Mouse (Mus musculus): ENCODE data around the gene Rbl1. TPM values are rescaled to one million over a fixed set of nuclear protein-coding genes. Genes with fewer than 3 reads are reported as not detected.
A peak's percentile ranks its signal among the peaks of the same experiment; 100 is the strongest.
"Not testable (repeated sequence)": the region's sequence is repeated elsewhere in the genome, so short reads cannot be mapped to it uniquely, and the experiment has no call there.

Gene Rbl1
- polyA plus RNA-seq (2014; fragmentation: Nextera tagmentation; extraction: Ambion mirVana) = 5.7 and 6.2 TPM in 2 replicates

DNA sequence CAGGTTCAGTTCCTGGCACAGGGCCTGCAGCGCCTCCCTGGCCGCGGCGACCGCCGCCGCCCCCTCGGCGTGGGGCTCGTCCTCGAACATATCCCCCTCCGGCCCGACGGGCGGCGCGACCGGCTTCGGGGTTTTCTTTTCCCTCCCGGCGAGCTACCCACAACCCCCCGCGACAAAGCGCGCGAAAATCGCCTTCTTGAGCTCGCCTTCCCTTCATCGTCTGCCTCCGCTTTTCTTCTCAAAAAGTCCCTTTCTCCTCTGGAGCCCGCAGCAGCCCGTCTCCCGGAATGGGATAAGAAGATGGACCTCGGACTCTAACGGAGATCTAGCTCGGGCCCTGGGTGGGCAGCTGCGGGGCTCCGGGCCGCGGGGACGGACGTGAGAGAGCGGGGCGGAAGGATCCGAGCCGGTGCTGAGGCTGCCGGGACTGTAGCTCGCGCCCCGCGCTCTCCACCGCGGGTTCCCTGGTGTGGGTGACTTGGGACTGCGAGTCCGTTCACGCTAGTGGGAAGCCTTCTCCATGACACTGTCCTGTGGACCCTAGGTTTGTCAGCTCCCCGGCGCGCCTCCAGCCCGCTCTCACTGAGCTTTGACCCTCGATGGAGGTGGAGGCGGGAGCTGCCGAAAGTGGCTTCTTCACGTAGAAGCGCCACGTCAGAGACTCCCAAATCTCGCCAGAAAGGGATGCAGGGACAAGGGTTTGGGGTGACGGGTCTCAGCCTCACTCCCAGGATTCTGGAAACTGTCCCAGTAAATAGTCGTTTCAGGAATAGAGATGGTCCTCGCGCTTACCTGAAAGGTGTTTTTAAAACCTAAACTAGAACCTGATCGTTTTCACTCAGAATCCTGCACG is at the start of gene Rbl1:
Rbl1 (minus strand) TSS at position 169 of the 853 bp plus-strand sequence.
- WGBS = 2% methylated on average over 68 of the region's 73 CpGs
- H3K27me3 ChIP-seq (ENCODE audit: control insufficient read depth, insufficient read depth, low read length) = no peaks in the 10 kb centered on the region
- H3K4me2 ChIP-seq (ENCODE audit: low read depth, low read length) = peak within 1 kb of the TSS; percentile 79
- peak; percentile 91 for ATAC-seq (ENCODE audit: low read depth)
- H3K9ac ChIP-seq (replicated peaks; ENCODE audit: low read depth, low read length) = peak within 1 kb of the TSS; percentile 88
- H3K4me1 ChIP-seq (ENCODE audit: control insufficient read depth, insufficient read depth, low read length) = peaks cover 2% of the 10 kb centered on the region; the same call in 1 of the 2 replicates
- no peaks in the 10 kb centered on the region for H3K36me3 ChIP-seq (ENCODE audit: control insufficient read depth, insufficient read depth, low read length)
- no peaks in the 10 kb centered on the region for H3K9me3 ChIP-seq (ENCODE audit: control insufficient read depth, low read length)
- H3K4me3 ChIP-seq (ENCODE audit: low read depth, low read length) = peak within 1 kb of the TSS; percentile 80
- peak within 1 kb of the TSS; percentile 96 for H3K27ac ChIP-seq (ENCODE audit: low read depth, low read length)

DNA sequence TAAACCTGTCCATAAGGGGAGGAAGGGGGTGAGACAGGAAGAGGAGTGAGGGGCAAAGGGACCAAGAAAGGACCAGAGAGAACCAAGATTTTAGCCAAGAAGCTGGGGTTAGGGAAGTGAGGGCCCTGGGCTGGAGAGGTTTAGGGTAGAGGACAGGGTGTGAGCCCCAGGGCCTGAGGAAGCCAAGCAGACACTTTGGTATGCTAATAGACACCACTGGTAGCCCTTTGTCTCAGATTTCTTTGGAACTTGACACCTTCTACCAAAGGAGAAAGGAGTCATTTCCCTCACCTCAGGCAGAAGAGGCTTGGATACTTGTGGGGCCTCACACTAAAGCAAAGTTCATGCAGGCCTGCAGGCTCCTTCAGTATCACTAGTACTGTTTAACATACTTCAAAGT is 43.8 kb upstream of the Rbl1 start:
- no peaks in the 10 kb centered on the region for H3K27me3 ChIP-seq (ENCODE audit: control insufficient read depth, insufficient read depth, low read length)
- no peak for ATAC-seq (ENCODE audit: low read depth)

DNA sequence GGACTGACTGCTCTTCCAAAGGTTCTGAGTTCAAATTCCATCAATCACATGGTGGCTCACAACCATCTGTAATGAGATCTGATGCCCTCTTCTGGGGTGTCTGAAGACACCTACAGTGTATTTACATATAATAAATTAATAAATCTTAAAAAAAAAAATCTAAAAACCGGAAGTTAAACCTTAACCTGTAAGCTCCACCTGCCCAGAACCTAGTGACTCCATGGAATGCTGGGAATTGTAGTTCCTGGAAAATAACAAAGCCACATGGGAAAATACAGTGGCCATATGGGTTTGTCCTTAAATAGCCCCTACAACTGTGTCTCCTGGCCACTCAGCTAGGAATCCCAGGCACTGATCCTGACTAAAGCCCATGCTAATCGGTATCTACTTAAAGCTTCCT is 41.3 kb upstream of the Rbl1 start:
- Histone ChIP-seq H3K4me2 (ENCODE audit: low read depth, low read length) (no peak overlapping the region), H3K9me3 (ENCODE audit: control insufficient read depth, low read length) (no peaks in the 10 kb centered on the region), H3K27me3 (ENCODE audit: control insufficient read depth, insufficient read depth, low read length) (no peaks in the 10 kb centered on the region), H3K36me3 (ENCODE audit: control insufficient read depth, insufficient read depth, low read length) (no peaks in the 10 kb centered on the region), H3K9ac (replicated peaks; ENCODE audit: low read depth, low read length) (no peak overlapping the region), H3K27ac (ENCODE audit: low read depth, low read length) (no peak overlapping the region), H3K4me1 (ENCODE audit: control insufficient read depth, insufficient read depth, low read length) (no peaks in the 10 kb centered on the region), H3K4me3 (ENCODE audit: low read depth, low read length) (no peak overlapping the region)
- no peak for ATAC-seq (ENCODE audit: low read depth)
- 82% methylated on average over 2 of the region's 2 CpGs for WGBS

More for the DNA sequence above, 43.8 kb upstream of the Rbl1 start:
- no peak overlapping the region for H3K4me3 ChIP-seq (ENCODE audit: low read depth, low read length)
- no peak overlapping the region for H3K4me2 ChIP-seq (ENCODE audit: low read depth, low read length)
- no peaks in the 10 kb centered on the region for H3K36me3 ChIP-seq (ENCODE audit: control insufficient read depth, insufficient read depth, low read length)
- H3K4me1 ChIP-seq (ENCODE audit: control insufficient read depth, insufficient read depth, low read length) = no peaks in the 10 kb centered on the region
- H3K27ac ChIP-seq (ENCODE audit: low read depth, low read length) = no peak overlapping the region
- H3K9ac ChIP-seq (replicated peaks; ENCODE audit: low read depth, low read length) = no peak overlapping the region
- H3K9me3 ChIP-seq (ENCODE audit: control insufficient read depth, low read length) = no peaks in the 10 kb centered on the region

DNA sequence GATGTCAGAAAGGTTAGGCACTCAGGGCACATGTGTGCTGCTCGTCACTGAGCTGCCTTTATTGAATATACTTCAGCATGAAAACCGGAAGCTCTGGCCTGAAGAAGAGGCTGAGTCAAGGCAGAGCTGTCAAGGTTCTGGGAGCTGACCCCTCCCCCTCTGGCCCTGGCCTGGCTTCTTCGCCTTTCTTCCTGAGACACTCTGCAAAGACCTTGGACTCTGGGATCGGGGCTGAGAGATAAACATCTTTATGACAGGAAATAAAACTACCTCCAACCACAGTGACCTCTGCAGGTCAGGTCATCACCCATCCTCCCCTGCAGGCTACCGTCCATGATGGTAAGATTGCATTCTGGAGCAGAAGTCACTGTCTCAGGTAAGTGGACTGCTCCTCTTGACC is 40.7 kb upstream of the Rbl1 start:
- Histone ChIP-seq H3K9me3 (ENCODE audit: control insufficient read depth, low read length) (no peaks in the 10 kb centered on the region), H3K27ac (ENCODE audit: low read depth, low read length) (no peak overlapping the region), H3K36me3 (ENCODE audit: control insufficient read depth, insufficient read depth, low read length) (no peaks in the 10 kb centered on the region), H3K4me1 (ENCODE audit: control insufficient read depth, insufficient read depth, low read length) (no peaks in the 10 kb centered on the region), H3K9ac (replicated peaks; ENCODE audit: low read depth, low read length) (no peak overlapping the region), H3K4me3 (ENCODE audit: low read depth, low read length) (no peak overlapping the region), H3K27me3 (ENCODE audit: control insufficient read depth, insufficient read depth, low read length) (no peaks in the 10 kb centered on the region), H3K4me2 (ENCODE audit: low read depth, low read length) (no peak overlapping the region)
- 50% methylated on average over 5 of the region's 5 CpGs for WGBS
- ATAC-seq (ENCODE audit: low read depth) = no peak

DNA sequence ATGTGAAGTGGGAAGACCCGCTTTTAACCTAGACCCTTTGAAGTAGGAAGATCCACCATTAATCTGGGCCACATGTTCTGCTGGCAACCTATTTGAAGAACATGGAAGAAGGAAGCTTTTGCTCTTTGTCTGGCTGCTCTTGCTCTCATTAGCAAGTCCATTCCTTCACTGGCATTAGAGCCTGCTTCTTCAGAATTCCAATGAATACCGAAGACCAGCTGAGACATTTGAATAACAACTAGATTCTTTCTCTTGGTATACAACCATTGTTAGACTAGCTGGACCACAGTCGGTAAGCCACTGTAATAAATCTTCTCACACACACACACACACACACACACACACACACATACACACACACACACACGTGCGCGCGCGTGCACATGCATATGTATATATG is 31.6 kb upstream of the Rbl1 start:
- Histone ChIP-seq H3K4me3 (ENCODE audit: low read depth, low read length) (no peak overlapping the region), H3K36me3 (ENCODE audit: control insufficient read depth, insufficient read depth, low read length) (no peaks in the 10 kb centered on the region), H3K4me1 (ENCODE audit: control insufficient read depth, insufficient read depth, low read length) (no peaks in the 10 kb centered on the region), H3K9ac (replicated peaks; ENCODE audit: low read depth, low read length) (no peak overlapping the region), H3K27ac (ENCODE audit: low read depth, low read length) (no peak overlapping the region), H3K4me2 (ENCODE audit: low read depth, low read length) (no peak overlapping the region), H3K9me3 (ENCODE audit: control insufficient read depth, low read length) (no peaks in the 10 kb centered on the region), H3K27me3 (ENCODE audit: control insufficient read depth, insufficient read depth, low read length) (no peaks in the 10 kb centered on the region)
- WGBS = 72% methylated on average over 8 of the region's 8 CpGs
- ATAC-seq (ENCODE audit: low read depth) = no peak

DNA sequence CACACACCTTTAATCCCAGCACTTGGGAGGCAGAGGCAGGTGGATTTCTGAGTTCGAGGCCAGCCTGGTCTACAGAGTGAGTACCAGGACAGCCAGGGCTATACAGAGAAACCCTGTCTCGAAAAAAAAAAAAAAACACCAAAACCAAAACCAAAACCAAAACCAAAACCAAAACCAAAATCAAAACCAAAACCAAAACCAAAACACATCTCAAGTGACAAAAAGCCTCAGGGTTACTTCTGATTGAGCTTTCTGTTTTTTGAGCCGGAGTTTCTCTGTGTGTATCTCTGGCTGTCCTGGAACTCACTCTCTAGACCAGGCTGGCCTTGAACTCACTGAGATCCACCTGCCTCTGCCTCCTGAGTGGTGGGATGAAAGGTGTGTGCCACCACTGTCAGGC is 17.6 kb upstream of the Rbl1 start:
- not testable (repeated sequence) for H3K4me1 ChIP-seq (ENCODE audit: control insufficient read depth, insufficient read depth, low read length); H3K27ac ChIP-seq (ENCODE audit: low read depth, low read length); H3K9me3 ChIP-seq (ENCODE audit: control insufficient read depth, low read length); ATAC-seq (ENCODE audit: low read depth); H3K27me3 ChIP-seq (ENCODE audit: control insufficient read depth, insufficient read depth, low read length); H3K36me3 ChIP-seq (ENCODE audit: control insufficient read depth, insufficient read depth, low read length); H3K4me2 ChIP-seq (ENCODE audit: low read depth, low read length); H3K9ac ChIP-seq (replicated peaks; ENCODE audit: low read depth, low read length); H3K4me3 ChIP-seq (ENCODE audit: low read depth, low read length)
- WGBS = 95% methylated on average over 3 of the region's 3 CpGs

DNA sequence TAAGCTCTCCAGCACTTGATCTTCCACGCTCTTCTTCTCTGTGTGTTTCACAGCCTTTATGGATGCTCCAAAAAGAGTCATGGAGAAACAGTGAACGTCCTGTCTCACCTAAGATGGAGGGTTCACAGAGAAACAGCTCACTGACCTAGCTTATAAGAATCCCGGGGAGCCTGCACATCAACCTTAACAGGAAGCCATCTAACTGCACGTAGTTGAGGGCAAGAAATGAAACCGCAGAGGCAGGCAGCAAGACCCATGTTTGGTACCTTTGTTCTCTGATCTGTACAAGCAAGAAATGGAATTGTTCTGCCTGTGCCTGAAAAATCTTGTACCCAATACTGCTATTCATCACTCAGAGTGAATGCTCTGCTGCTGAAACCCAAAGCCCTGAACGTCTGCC is 15.8 kb upstream of the Rbl1 start:
- Histone ChIP-seq H3K9ac (replicated peaks; ENCODE audit: low read depth, low read length) (no peak overlapping the region), H3K27ac (ENCODE audit: low read depth, low read length) (no peak overlapping the region), H3K36me3 (ENCODE audit: control insufficient read depth, insufficient read depth, low read length) (no peaks in the 10 kb centered on the region), H3K4me3 (ENCODE audit: low read depth, low read length) (no peak overlapping the region), H3K27me3 (ENCODE audit: control insufficient read depth, insufficient read depth, low read length) (no peaks in the 10 kb centered on the region), H3K4me2 (ENCODE audit: low read depth, low read length) (no peak overlapping the region), H3K4me1 (ENCODE audit: control insufficient read depth, insufficient read depth, low read length) (no peaks in the 10 kb centered on the region), H3K9me3 (ENCODE audit: control insufficient read depth, low read length) (no peaks in the 10 kb centered on the region)
- WGBS = 76% methylated on average over 6 of the region's 6 CpGs
- ATAC-seq (ENCODE audit: low read depth) = no peak

DNA sequence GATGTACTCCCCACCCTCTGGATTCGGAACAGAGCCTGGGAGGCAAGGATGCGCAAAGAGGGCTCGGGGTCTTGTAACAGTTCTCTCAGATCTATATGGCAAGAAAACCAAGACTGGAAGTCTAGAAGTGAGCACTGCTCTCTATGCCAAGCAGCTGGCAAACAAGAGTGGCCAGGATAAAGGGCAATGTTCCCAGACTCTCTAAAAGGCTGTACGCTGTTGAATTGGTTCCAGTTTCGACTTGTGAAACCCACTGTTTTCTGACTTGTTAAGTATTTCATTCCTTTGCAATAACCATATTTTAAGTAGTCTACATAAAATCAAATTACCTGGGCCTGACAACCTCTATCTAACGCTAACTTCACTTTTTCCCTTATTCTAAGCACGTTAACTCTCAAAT is 7.4 kb upstream of the Rbl1 start:
- H3K9me3 ChIP-seq (ENCODE audit: control insufficient read depth, low read length) = no peaks in the 10 kb centered on the region
- WGBS = 93% methylated on average over 7 of the region's 7 CpGs
- H3K4me1 ChIP-seq (ENCODE audit: control insufficient read depth, insufficient read depth, low read length) = no peaks in the 10 kb centered on the region

DNA sequence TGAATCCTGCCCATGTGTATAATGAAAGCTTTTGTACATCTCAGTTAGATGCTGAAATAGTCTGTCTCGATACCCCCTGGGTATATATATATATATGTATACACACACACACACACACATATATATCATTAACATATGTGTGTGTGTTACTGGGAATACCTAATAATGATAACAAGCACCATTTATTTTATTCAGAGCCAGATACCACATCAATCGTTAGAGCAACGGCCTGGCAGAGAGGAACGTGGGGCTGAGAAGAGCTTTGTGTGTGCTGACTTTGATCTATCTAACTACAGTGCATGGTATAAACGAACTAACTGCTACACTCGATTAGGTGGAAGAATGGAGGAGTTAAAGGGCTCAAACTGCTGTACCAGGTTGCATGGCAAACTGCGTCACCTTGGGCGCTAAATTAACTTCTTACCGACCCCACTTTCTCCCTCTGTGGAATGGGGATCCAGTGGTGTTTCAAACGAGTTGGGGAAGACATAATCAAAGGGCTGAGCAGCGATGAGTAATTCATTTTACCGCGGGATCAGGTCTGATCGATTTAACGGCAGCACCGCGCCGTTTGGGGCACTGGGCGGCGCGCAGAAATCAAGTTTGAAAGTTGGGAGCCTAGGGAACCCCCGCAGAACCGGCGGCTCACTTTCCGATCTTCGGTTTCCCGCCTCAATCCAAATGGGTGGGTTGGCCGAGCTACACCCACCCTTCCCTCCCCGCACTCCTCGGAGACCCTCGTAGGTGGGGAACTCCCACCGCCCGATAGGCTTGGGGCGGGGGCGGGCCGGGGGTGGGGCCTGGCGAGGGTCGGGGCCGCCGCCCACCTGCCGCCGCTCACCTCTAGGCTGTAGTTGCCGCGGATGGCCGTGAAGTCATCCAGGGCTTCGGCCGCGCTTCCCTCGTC is 622 bp downstream of the Rbl1 start:
- H3K4me1 ChIP-seq (ENCODE audit: control insufficient read depth, insufficient read depth, low read length) = peaks cover 2% of the 10 kb centered on the region; the same call in 1 of the 2 replicates
- H3K9me3 ChIP-seq (ENCODE audit: control insufficient read depth, low read length) = no peaks in the 10 kb centered on the region
- no peaks in the 10 kb centered on the region for H3K36me3 ChIP-seq (ENCODE audit: control insufficient read depth, insufficient read depth, low read length)
- peak overlapping the region; percentile 96 for H3K27ac ChIP-seq (ENCODE audit: low read depth, low read length)
- no peaks in the 10 kb centered on the region for H3K27me3 ChIP-seq (ENCODE audit: control insufficient read depth, insufficient read depth, low read length)
- peak overlapping the region; percentile 88 for H3K9ac ChIP-seq (replicated peaks; ENCODE audit: low read depth, low read length)
- ATAC-seq (ENCODE audit: low read depth) = peak; percentile 83
- H3K4me2 ChIP-seq (ENCODE audit: low read depth, low read length) = peak overlapping the region; percentile 79
- H3K4me3 ChIP-seq (ENCODE audit: low read depth, low read length) = peak overlapping the region; percentile 80
- WGBS = 1% methylated on average over 46 of the region's 49 CpGs

More for the DNA sequence above, 7.4 kb upstream of the Rbl1 start:
- ATAC-seq (ENCODE audit: low read depth) = no peak
- no peaks in the 10 kb centered on the region for H3K27me3 ChIP-seq (ENCODE audit: control insufficient read depth, insufficient read depth, low read length)
- H3K9ac ChIP-seq (replicated peaks; ENCODE audit: low read depth, low read length) = no peak overlapping the region
- H3K4me3 ChIP-seq (ENCODE audit: low read depth, low read length) = no peak overlapping the region
- H3K36me3 ChIP-seq (ENCODE audit: control insufficient read depth, insufficient read depth, low read length) = no peaks in the 10 kb centered on the region
- no peak overlapping the region for H3K4me2 ChIP-seq (ENCODE audit: low read depth, low read length)
- H3K27ac ChIP-seq (ENCODE audit: low read depth, low read length) = no peak overlapping the region
